Mouse (Mus musculus) ovary, adult 18-20 months (tissue): ENCODE data around the gene Rpl23a.

Experiments
- DNase-seq: peaks from one replicate; pipeline ENCODE4 v3.0.0; 2022; ENCODE audit warnings: low spot score, mixed read lengths

The Rpl23a gene

GRCm38 (mm10) chr11:78182961-78183844 lies at the start of gene Rpl23a:
Gene Rpl23a, minus strand, starts transcription at chr11:78183584.
- DNase-seq = peak; percentile 70

DNA sequence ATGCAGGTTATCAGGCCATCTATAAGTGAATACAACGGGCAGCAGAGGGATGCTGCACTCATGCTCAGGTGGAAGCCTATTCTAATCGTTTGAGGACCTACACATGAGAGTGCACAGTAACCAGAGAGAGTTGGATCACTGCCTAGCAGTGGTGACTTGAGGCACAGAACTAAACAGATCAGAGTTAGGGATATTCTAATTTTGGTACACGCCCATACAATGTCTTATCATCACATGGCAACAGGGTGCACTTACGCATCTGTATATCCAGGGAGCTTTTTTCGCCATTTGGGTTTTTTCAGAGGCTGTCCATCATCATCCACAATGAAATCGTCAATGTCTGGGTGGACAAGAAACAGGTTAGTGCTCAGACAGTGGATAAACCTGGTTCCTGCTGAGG lies 48.1 kb upstream of the Rpl23a start:
- DNase-seq = no peak

DNA sequence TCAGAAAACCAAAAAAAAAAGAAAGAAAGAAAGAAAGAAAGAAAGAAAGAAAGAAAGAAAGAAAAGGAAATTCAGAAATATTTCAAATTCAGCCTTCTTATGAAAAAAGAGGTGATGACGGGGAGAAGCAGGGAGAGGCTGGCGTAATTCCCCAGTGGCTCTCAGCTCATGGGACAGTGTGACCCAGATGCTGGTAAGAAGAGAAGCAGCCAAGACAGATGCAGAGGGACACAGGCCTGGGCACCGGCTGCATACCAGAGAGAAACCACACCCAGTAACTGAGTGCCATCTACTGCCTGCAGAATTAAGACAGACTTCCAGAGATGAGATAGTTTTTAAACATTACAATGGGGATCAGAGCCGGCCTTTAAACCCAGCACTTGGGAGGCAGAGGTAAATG lies 40.2 kb upstream of the Rpl23a start:
- DNase-seq = no peak

DNA sequence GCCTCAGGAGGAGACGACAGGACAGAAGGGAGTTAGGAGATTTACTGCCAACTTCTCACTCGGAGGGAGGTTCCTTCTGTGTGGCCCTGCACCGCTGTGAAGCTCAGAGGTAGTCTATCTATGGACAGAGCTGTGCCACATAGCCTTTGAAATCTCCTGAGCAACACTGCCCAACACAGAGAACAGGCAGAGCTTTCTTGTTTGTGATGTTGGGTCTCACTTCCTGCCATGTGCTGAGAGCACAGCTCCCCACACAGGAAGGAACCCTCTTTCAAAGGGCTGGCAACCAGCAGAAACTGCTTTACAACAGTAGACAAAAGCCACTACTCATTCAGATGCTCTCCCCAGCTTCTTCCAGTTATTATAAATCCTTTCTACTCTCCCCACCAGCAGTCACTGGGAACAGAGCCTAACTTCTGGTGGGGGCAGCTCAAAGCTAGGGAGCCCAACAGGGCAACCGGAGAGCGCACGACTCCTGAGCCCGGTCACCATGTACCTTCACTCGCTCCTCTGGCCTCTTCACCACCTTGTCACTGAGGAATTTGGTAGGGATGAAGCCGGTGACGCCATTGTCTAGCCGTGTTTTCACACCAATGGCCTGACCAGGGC lies 32.4 kb upstream of the Rpl23a start:
- DNase-seq = no peak

DNA sequence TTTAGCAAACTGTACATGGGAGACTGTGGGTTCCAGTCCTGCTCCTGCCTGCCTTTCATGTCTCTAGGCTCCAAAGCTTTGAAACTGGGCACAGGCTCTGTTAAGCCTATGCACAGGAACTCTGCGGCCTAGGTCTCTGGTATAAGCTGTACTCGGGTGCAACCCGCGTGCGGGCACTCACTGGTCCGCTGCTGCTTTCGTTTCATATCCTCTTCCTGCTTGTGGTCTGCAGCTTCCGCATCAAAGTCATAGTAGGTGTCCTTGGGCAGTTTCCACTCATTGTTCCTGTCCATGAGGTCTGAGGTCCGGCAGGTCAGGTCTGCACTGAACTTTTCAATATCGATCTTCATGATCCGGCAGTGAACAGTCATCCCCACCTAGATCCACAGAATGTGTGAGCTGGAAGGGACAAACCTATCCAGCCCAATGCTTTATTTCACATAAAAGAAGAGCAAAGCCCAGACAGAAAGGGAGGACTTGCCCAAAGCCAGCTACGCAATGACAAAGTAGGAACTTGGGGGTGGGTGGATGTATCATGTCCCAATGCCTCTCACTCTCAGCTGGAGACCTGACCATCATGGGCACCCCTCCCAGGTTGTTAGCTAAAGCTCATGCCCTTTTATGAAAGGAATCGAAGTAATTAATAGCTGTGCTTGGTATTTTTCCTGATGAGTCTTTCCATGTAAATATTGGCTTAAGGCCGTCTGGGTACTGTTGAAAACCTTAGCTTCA lies 29.9 kb upstream of the Rpl23a start:
- no peak for DNase-seq

DNA sequence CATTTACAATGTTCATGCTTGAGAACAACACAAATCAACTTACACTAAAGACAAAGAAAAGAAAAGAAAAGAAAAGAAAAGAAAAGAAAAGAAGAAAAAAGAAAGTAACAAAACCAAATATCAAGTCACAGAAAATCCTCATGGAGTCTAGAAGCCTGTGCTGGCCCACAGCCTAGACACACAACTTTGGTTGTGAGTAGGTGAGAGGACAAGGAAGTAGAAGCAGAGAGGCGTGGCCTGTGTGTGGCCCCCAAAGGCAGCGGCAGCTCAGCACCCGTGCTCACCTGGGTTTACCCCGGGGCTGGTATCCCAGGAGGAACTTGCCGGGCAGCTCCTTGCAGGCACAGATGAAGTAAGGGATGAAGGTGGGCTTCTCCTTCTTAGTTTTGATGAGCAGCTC lies 28.1 kb upstream of the Rpl23a start:
- no peak for DNase-seq

GRCm38 (mm10) chr11:78210615-78211014 lies 27.2 kb upstream of the Rpl23a start:
- DNase-seq = no peak

DNA sequence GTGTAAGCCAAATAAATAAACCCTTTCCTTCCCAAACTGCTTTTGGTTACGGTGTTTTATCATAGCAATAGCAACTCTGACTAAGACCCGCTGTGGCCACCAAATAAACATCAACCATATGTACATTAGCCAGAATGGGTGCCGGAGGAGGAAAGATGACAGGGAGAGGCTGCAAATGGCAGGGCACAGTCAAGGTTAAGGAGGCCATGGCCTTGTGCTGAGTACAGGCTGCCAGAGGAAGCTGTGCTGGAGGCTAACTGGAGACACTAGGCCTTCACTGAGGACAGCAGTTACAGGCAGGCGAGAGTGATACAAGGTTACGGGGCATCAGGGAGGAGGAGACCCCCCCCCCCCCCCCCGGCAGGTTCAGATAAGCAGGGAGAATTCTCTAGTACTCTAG lies 26.5 kb upstream of the Rpl23a start:
- DNase-seq = peak; percentile 40

GRCm38 (mm10) chr11:78207190-78207589 lies 23.8 kb upstream of the Rpl23a start:
- DNase-seq = no peak

DNA sequence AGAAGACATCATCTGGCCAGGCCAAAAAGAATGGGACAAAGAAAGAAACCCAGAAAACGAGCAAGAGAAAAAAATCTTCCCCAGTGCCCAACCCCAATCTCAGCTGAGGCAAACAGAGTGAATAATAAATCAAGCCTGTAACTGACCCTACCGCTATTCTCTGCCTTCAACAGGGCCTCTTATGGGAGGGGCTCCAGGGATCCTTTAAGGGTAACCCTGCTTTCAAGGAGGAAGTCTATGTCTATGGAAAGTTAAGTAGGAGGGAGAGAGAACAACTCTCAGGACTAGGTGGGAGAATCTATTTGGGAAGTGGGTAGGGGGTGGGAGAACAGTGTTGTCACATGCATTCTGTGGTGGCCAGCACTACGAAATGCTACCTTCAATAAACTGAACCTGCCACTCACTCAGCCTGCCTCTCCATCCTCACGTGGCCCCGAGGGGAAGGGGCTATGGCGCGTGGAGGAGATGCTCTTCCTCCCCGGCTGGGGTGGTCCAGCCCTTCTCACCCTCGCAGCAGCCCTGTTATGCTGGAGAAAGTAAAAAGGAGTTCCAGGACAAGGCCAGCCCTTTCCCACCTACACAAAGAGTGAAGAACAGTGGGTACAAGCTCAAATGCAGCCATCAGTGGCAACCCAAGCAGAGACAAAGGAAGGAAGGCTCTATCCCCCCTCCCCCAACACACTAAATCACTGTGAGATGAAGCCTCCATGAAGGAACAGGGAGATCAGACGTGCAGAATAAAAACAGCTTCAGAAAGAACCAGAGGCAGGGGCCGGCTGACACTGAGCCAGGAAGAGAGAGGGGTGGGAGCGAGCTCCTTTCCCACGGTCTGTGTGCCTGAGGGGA lies 22.2 kb upstream of the Rpl23a start:
- DNase-seq = no peak

DNA sequence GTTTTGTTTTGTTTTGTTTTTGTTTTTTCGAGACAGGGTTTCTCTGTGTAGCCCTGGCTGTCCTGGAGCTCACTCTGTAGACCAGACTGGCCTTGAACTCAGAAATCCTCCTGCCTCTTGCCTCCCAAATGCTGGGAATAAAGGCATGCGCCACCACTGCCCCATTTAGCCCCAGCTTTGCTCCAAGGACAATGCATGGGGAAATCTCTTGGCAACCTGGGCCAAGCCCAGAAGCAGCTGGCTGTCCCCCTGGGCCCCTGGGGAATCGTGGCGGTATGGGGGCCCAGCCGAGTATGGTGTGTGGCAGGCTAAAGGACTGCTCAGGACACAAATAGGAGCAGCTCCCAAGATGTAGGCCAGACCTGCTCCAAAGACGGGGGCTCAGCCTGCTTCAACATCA lies 20.9 kb upstream of the Rpl23a start:
- DNase-seq = peak; percentile 37

- DNase-seq = no peak
Observed at GRCm38 (mm10) chr11:78202372-78202771, 19.0 kb upstream of the Rpl23a start.

GRCm38 (mm10) chr11:78195101-78195863 lies 11.9 kb upstream of the Rpl23a start:
- no peak for DNase-seq

DNA sequence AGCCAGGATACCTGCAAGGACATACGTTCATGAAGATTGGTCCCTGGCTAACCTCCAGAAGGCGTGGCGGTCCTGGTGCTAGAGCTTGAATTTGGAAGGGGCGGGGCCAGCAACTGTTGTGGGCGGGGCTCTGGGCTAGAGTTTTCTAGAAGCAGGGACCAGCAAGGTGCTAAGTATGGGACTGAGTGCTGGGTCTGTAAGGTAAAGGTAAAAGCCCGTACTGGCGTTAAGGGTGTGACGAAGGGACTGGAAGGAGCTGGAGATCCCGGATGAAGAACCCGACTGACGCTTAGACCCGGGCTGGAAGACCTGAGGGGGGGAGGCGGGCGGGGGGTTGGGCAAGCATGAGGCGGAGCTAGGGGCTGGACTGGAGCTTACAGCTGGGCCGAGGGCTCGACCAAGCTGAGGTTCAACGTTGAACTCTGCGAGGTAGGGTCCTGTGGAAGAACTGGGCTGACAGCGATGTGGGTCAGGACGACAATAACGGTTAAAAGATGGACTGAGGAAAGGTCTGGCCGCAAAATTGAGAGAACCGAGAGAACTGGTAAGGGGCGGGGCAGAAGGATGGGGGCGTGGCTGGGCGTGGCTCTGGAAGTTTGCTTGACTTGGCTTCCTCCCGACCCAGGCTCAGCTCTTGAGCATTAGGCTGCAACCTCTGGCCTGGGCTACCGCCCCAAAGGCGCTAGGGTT lies 11.2 kb upstream of the Rpl23a start:
- peak; percentile 65 for DNase-seq

GRCm38 (mm10) chr11:78193113-78193512 lies 9.7 kb upstream of the Rpl23a start, which contains the start of gene Proca1:
Gene Proca1, plus strand, starts transcription at chr11:78193392.
- no peak for DNase-seq

DNA sequence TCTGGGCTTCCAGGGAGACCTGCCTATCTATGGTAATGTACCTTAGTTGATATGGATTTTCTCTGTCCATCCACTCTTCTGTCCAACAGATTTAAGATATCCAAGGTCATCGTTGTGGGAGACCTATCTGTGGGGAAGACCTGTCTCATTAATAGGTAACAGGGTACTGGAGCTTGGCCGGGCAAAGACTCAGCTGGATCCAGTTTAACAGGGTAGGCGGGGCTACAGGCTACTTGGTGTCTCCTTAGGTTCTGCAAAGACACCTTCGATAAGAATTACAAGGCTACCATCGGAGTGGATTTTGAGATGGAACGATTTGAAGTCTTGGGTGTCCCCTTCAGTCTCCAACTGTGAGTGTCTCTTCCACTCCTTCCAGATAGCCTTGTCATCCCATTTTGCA lies 6.7 kb upstream of the Rpl23a start:
- no peak for DNase-seq

- peak; percentile 60 for DNase-seq
Observed at GRCm38 (mm10) chr11:78189234-78190040, 6.1 kb upstream of the Rpl23a start.

DNA sequence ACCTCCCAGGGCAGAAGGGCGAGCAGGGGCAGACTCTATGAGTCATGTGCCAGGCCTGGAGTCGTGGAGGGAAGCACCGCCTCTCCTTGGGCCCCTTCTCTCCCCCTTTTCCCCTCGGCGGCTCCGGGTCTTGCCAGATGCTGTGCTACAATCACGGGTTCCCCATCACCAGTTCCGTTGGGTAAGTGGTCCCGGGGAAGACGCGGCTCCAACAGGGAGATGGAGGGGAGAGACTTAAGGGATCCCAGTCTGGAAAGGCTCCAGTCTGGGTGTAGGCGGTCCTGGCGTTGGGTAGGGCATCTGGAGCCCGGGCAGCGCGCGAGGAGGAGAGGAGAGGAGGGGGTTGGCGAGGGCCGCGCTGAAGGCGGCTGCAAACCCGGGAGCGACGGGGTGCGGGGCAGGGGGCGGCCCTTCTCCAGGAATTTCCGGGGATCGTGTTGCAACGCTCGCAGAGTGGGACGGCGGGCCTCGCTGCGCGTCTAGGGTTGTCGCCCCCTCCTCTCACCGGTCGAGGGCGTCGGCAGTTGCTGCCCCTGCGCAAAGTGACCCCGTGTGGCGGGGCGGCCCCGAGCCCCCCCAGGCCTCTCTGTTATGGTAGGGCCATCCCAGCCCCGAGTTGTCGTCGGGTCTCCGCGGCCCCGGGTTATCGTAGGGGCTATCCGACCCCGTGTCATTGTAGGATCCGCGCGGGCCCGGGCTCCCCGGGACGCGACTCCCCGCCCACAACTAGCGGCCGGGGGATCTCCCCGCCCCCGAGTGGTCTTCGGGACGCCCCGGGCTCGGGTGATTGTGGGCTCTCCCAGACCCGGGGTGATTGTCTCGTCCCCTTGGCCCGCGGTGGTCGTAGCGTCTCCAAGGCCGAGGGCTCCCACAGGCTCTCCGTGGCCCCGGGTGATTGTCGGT lies 5.2 kb upstream of the Rpl23a start, which contains the start of gene Rab34:
TSS of gene Rab34 (plus strand) at position 100 of the 903 bp plus-strand sequence.
- peak; percentile 70 for DNase-seq
